Mouse (Mus musculus): ENCODE data around the gene Ahnak2.

DNA sequence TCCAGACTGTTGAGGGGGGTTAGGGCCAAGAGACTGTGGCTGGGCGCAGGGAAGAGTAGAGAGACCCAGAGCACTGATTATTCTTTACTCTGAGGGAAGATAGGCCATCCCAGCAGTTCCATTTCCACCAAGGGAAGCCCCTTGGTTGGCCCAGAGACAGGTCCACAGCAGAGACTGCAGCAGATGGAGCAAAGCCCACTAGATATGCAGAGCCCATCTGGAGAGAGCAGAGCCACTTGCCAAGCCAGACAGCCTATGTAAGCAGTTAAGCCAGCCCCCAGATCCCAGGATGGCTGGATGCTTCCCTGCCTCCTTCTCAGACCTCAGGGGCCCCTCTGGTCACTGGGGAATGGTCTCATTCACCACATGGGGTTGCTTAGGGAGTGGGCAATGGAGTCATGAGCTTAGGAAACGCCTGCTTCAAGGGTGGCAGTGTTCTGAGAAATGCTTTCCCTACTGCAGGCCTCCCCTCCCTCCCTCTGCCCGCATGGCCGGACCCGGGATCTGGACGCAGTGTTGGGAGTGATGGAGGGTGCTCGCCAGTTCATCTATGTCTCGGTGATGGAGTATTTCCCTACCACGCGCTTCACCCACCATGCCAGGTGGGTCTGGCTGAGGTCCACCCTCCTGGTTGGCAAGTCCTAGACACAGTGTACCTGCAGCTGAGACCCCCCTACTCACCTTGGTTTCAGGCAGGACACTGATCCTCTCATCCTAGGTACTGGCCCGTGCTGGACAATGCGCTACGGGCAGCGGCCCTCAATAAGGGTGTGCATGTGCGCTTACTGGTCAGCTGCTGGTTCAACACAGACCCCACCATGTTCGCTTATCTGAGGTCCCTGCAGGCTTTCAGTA is 35.2 kb downstream of the Ahnak2 start:
- no peak for TF ChIP-seq CTCF (IDR thresholded peaks at IDR 0.05; ENCODE audit: extremely low read depth, insufficient read depth, insufficient read length, insufficient replicate concordance)
- no peak for TF ChIP-seq POLR2A (IDR thresholded peaks at IDR 0.05; ENCODE audit: low read depth, low read length)

All from spleen, adult 2 months (tissue).